Mouse (Mus musculus) hindbrain, embryonic 15.5 days (tissue): Measurements from ENCODE around the gene Rnf2. TPM values are rescaled to one million over a fixed set of nuclear protein-coding genes. Genes with fewer than 3 reads are reported as not detected.

ENCODE experiments used
- ATAC-seq: fragments of 200-750 bp; cut with Nextera tagmentation; 2 replicates; pipeline ENCODE4 v1.8.0; 2017; ENCODE audit warnings: low read depth, moderate number of reproducible peaks, moderate TSS enrichment; ENCODE audit not compliant: low FRiP score
- H3K27ac ChIP-seq: fragments of 300-500 bp; sonication (generic); replicated peaks from 2 replicates; pipeline ENCODE4 v1.5.1; 2015; ENCODE audit warnings: mild to moderate bottlenecking, inconsistent platforms
- H3K27me3 ChIP-seq: fragments of 300-500 bp; sonication (generic); 2 replicates; pipeline ENCODE4 v1.6.1; 2015; ENCODE audit warnings: control low read depth, inconsistent platforms
- H3K36me3 ChIP-seq: fragments of 300-500 bp; sonication (generic); 2 replicates; pipeline ENCODE4 v1.6.1; 2015; ENCODE audit warnings: control low read depth, inconsistent platforms
- H3K4me1 ChIP-seq: fragments of 300-500 bp; sonication (generic); replicated peaks from 2 replicates; pipeline ENCODE4 v1.6.1; 2015; ENCODE audit warnings: control low read depth, inconsistent platforms
- H3K4me2 ChIP-seq: fragments of 300-500 bp; sonication (generic); 2 replicates; pipeline ENCODE4 v1.6.1; 2015; ENCODE audit warnings: moderate library complexity, mild to moderate bottlenecking, inconsistent platforms
- H3K4me3 ChIP-seq: fragments of 300-500 bp; sonication (generic); 2 replicates; pipeline ENCODE4 v1.5.1; 2015; ENCODE audit warnings: mild to moderate bottlenecking, inconsistent platforms
- H3K9ac ChIP-seq: fragments of 300-500 bp; sonication (generic); 2 replicates; pipeline ENCODE4 v1.6.1; 2015; ENCODE audit warnings: inconsistent platforms
- H3K9me3 ChIP-seq: fragments of 300-500 bp; sonication (generic); 2 replicates; pipeline ENCODE4 v1.6.1; 2016; ENCODE audit warnings: control low read depth, inconsistent platforms
- WGBS: fragments of 180-500 bp; shearing (Covaris S2); methylation state at CpG from one replicate; pipeline ENCODE4 v1.1.7; 2015; 5-methylcytosine and 5-hydroxymethylcytosine counted together
- polyA plus RNA-seq: library from polyadenylated mRNA; unstranded; fragments of >200 nt; fragmentation: Nextera tagmentation; extraction: Ambion mirVana; gene quantifications from 2 replicates; pipeline ENCODE4 v1.2.1, GENCODE M21; 2015

Rnf2 gene
- polyA plus RNA-seq: 88.1 and 98.9 TPM in 2 replicates

DNA sequence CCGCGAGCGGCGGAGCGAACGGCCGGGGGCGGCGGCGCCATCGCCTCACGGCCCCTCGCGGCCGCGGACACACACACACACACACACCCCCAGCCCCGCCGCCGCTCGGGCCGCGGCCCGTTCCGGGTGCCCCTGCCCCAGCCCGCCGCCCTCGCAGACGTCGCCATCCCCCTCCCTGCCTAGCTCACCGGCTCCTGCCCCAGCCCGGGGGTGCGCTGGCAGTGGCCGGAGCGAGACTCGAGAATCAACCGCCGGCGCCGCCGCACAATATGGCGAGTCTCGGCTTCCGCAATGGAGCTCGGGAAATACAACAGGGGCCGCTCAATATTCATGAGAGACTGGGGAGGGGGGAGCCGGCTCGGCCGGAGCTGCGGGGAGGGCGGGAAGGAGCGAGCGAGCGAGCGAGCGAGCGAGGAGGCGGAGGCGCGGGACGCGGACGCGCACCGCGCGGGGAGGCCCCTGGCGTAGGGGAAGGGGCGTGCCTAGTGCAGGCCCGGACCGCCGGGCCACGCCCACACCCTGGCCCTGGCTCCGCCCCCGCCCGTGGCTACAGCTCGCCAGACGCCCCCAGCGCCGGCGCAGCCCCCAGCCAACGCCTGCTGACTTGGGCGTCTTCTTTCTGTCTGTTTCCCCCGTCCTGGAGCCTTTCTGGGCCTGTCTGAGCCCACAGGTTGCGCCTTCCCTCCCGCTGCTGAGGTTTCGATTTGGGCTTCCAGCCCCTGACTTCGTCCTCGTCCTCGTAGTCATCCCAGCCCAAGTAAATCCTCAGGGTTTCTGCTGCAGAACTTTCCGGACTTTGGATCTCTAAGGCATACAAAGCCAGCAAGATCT, at the start of gene Rnf2:
Gene Rnf2 (minus strand): TSS at position 425 of the 831 bp plus-strand sequence.
- Histone ChIP-seq H3K9me3 (no peaks in the 10 kb centered on the region), H3K4me3 (peak within 1 kb of the TSS; percentile 88), H3K36me3 (no peaks in the 10 kb centered on the region), H3K4me1 (peaks cover 22% of the 10 kb centered on the region), H3K27me3 (no peaks in the 10 kb centered on the region), H3K27ac (peak within 1 kb of the TSS; percentile 94), H3K4me2 (peak within 1 kb of the TSS; percentile 70), H3K9ac (peak within 1 kb of the TSS; percentile 97)
- under 1% methylated on average over 49 of the region's 90 CpGs for WGBS
- ATAC-seq: peak; percentile 98

DNA sequence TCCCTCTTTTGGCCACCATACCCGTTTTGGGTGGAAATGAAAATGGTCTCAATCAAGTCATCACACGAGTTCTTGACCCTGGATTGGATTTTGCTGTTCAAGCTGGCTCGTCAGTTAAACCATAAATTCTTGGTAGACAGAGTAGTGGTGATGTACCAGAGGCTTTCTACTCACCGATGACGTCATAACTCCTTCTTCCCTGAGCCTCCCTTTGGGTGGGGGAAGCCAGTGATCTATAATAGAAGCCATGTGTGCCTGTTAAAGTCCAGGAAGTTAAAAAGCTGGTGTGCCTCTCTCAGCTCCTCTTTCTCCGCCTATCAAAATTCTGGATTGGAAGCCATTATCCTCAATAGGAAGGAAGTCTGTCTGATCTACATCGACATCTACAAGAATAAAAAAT, 49.0 kb upstream of the Rnf2 start:
- no peaks in the 10 kb centered on the region; the same call in 1 of the 2 replicates for H3K4me1 ChIP-seq
- H3K36me3 ChIP-seq: no peaks in the 10 kb centered on the region
- H3K27me3 ChIP-seq: no peaks in the 10 kb centered on the region
- H3K9me3 ChIP-seq: no peaks in the 10 kb centered on the region
- no peak for ATAC-seq
- no peak overlapping the region for H3K9ac ChIP-seq
- H3K4me2 ChIP-seq: no peak overlapping the region
- no peak overlapping the region for H3K4me3 ChIP-seq
- WGBS: 89% methylated on average over 7 of the region's 7 CpGs
- H3K27ac ChIP-seq: no peak overlapping the region

DNA sequence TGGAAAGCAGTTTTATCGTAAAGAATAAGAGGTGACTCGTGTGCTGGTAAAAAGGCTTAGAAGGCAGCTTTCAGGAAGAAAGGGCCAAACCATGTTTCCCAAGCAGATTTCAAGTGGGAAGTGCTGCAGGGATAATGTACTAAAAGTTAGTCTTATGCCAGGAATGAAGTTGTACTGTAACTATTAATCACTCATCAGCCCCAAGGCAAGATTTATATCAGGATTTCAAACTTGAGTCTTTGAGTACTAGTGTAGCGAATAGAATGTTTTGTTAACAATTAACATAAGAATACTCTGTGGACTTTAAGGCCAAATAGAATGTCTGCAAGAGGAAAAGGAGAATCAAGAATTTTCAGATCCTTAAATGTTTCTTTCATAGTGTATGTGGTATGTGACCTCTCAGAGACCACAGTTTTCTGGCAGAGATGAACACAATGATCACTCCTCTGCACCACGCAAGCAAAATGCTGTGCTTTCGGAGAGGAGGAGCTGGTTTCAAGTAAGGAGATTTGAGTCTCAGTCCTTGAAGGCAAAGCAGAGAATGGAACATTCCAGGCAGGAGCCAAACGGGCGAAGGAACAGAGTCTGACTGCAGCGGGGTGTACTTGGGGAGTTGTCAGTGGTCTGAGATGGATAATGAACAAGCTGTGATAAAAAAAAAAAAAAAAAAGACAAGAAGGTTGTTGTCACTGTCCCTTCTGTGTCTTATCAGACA, 48.3 kb upstream of the Rnf2 start:
- 77% methylated on average over 8 of the region's 8 CpGs for WGBS
- Histone ChIP-seq H3K27ac (no peak overlapping the region), H3K9ac (no peak overlapping the region), H3K9me3 (no peaks in the 10 kb centered on the region), H3K4me3 (no peak overlapping the region), H3K27me3 (no peaks in the 10 kb centered on the region), H3K36me3 (no peaks in the 10 kb centered on the region), H3K4me2 (no peak overlapping the region), H3K4me1 (no peaks in the 10 kb centered on the region; the same call in 1 of the 2 replicates)
- no peak for ATAC-seq

DNA sequence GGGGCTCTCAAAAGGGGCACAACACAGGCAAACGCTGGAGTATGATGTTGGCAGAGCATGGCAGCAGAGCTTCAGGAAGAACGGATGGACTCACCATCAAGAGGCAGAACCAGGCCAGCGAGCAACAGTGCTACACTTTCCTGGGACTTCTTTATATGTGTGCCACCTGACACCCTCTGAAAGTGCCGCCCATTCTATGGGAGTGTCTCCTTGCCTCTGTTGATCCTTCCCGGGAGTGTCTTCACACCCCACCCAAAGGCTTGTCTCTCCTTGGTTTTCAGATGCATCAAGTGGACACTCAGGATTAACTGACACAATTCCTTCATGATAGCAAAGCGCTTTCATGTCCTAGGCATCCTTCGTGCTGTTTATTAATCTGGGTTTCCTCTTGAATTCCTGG, 44.8 kb upstream of the Rnf2 start:
- no peaks in the 10 kb centered on the region for H3K27me3 ChIP-seq
- 85% methylated on average over 7 of the region's 7 CpGs for WGBS
- no peak overlapping the region for H3K27ac ChIP-seq
- H3K4me2 ChIP-seq: no peak overlapping the region
- H3K9ac ChIP-seq: no peak overlapping the region
- H3K4me3 ChIP-seq: no peak overlapping the region
- H3K9me3 ChIP-seq: no peaks in the 10 kb centered on the region
- no peaks in the 10 kb centered on the region for H3K36me3 ChIP-seq
- H3K4me1 ChIP-seq: no peaks in the 10 kb centered on the region
- no peak for ATAC-seq

DNA sequence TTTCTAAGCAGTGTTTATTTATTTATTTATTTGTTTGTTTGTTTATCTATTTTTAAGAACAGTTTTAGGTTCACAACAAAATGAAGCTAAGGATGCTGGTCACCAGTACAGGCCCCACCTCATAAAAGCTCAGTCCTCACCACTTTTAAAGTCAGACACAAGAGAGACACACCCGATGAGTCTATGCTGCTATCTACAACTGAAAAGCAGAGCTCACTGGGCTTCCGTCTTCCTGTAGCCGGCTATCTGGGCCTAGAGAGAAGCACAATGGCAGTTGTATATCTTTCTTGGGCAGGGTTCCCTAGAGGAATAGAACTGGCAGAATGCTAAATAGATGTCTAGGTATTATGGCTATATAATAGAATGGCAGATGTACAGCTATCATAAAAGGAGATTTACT, 43.8 kb upstream of the Rnf2 start:
- Histone ChIP-seq H3K27me3 (no peaks in the 10 kb centered on the region), H3K9me3 (no peaks in the 10 kb centered on the region), H3K4me2 (no peak overlapping the region), H3K4me1 (no peaks in the 10 kb centered on the region), H3K9ac (no peak overlapping the region), H3K4me3 (no peak overlapping the region), H3K27ac (no peak overlapping the region), H3K36me3 (no peaks in the 10 kb centered on the region)
- no peak for ATAC-seq
- 86% methylated on average over 3 of the region's 3 CpGs for WGBS

DNA sequence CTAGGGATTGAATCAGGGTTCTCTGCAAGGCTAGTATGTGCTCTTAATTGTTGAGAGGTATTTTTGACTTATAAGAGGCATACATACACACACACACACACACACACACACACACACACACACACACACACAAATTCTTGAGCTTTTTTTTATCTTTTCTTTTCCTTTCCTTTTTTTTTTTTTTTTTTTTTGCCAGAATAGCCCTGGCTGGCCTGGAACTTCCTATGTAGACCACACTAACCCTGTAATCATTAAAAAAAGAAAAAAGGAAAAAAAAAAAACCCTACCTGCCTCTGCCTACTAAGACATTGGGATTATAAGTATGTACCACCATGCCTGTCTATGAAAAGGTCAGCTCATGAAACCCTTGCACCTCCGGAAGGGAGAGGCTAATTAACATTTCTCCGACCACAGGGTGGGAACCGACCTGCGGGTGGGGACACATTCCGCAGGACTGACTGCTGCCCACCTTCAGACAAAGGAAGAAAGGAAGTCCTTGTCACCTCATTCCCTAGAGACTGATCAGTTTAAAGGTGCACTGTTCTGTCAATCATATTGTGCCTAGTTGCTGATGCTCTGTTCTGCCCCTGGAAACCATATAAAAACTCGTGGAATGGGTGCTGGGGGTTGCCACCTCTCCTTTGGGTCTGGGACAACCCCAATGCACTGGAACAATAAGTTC, 43.2 kb upstream of the Rnf2 start:
- Histone ChIP-seq H3K36me3 (no peaks in the 10 kb centered on the region), H3K9ac (no peak overlapping the region), H3K9me3 (no peaks in the 10 kb centered on the region), H3K4me2 (no peak overlapping the region), H3K27me3 (no peaks in the 10 kb centered on the region), H3K4me1 (no peaks in the 10 kb centered on the region), H3K27ac (no peak overlapping the region), H3K4me3 (no peak overlapping the region)
- no peak for ATAC-seq
- WGBS: 77% methylated on average over 6 of the region's 6 CpGs

DNA sequence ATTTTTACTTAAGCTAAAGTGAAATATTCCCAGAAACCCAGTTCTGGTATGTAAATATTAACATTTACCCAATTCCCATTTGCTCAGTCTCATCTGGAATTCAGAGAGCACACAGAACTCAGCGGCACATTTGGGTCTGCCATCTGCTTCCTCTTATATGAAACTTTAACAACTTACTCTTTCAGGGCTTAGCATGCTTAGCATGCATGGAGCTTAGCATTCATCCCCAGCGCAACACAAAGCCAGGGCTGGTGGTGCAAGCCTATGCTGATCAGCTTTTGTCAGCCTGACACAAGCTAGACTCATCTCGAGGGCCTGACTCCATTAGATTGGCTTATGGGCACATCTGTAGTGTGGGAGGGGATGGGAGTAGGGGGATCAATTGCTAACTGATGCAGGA, 25.9 kb upstream of the Rnf2 start:
- 54% methylated on average over 3 of the region's 3 CpGs for WGBS
- Histone ChIP-seq H3K27me3 (no peaks in the 10 kb centered on the region), H3K27ac (no peak overlapping the region), H3K4me2 (no peak overlapping the region), H3K4me3 (no peak overlapping the region), H3K4me1 (no peaks in the 10 kb centered on the region), H3K9ac (no peak overlapping the region), H3K36me3 (no peaks in the 10 kb centered on the region), H3K9me3 (no peaks in the 10 kb centered on the region)
- no peak for ATAC-seq

DNA sequence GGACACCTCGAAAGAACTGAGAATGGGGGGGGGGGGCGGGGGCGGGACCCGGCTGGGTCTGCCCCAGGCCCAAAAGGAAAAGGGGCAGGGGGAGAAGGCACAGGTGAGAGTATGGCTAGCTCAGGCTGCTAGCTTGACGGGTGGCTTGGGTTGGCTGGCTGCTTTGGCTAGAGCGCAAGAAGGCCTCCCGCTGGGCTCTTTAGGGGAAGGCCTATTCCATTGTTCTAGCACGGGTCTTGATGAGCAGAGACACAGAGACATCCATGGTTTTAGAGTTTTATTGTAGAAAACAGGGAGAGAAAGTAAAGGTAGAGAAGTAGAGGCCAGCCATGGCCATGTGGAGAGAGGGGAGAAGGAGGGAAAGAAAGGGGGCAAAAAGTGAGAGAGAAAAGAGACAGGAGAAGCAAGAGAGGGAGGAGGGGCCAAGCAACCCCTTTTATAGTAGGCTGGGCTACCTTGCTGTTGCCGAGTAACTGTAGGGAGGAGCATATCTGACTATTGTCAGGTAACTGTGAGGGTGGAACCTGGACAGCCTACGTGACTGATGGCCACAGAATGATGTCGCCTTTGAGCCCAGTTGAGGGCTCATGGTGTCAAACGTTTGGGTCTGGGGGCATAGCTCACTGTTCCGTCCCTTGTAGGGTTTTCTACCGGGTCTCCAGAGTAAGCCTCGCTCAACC, 17.0 kb upstream of the Rnf2 start:
- Histone ChIP-seq H3K4me1 (no peaks in the 10 kb centered on the region), H3K36me3 (no peaks in the 10 kb centered on the region), H3K9me3 (no peaks in the 10 kb centered on the region), H3K9ac (no peak overlapping the region), H3K27ac (no peak overlapping the region), H3K4me3 (no peak overlapping the region), H3K27me3 (no peaks in the 10 kb centered on the region), H3K4me2 (no peak overlapping the region)
- 77% methylated on average over 12 of the region's 15 CpGs for WGBS
- no peak for ATAC-seq

DNA sequence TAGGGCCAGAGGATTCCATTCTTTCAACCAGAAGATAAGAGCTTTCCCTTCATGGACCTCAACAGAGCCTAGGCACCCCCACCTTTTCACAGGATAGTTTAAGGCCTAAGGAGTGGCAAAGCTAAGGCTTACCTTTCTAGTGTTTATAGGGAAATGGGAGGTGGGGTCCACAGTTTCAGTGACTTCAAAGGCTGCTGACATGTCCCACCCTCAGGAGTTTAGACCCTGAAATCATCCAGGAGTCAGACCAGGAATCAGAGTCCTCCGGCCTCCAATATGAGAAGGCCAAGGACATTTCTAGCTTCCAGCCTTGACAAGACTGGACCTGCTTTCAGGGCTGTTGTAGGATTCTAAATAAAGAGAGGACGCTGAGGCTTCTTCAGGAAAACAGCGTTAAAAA, 16.1 kb upstream of the Rnf2 start:
- Histone ChIP-seq H3K4me1 (no peaks in the 10 kb centered on the region), H3K9ac (no peak overlapping the region), H3K36me3 (no peaks in the 10 kb centered on the region), H3K4me2 (no peak overlapping the region), H3K9me3 (no peaks in the 10 kb centered on the region), H3K27ac (no peak overlapping the region), H3K4me3 (no peak overlapping the region), H3K27me3 (no peaks in the 10 kb centered on the region)
- ATAC-seq: no peak
- WGBS: 95% methylated on average over 3 of the region's 3 CpGs

DNA sequence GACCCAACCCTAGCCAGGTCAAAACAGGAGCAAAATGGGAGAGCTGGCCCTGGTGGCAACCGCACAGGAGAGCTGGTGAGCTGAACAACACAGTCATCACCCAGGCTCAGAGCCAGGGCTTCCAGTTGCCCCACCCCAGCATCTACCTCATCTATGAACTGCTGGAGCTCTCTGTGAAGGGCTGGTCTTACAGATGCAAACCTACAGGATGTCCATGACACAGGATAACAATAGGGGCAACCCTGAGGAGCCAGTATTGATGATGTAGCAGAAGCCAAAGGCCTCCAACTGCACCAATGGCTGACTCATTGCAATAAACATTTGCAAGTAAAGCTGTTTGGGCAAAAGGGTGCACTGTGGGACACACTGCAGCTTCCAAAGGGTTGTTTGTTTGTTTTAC, 15.0 kb upstream of the Rnf2 start:
- H3K4me1 ChIP-seq: no peaks in the 10 kb centered on the region
- no peak overlapping the region for H3K27ac ChIP-seq
- WGBS: 86% methylated on average over 1 of the region's 1 CpGs
- H3K9me3 ChIP-seq: no peaks in the 10 kb centered on the region
- H3K4me3 ChIP-seq: no peak overlapping the region
- no peak overlapping the region for H3K9ac ChIP-seq
- no peaks in the 10 kb centered on the region for H3K36me3 ChIP-seq
- no peak for ATAC-seq
- no peak overlapping the region for H3K4me2 ChIP-seq
- no peaks in the 10 kb centered on the region for H3K27me3 ChIP-seq

DNA sequence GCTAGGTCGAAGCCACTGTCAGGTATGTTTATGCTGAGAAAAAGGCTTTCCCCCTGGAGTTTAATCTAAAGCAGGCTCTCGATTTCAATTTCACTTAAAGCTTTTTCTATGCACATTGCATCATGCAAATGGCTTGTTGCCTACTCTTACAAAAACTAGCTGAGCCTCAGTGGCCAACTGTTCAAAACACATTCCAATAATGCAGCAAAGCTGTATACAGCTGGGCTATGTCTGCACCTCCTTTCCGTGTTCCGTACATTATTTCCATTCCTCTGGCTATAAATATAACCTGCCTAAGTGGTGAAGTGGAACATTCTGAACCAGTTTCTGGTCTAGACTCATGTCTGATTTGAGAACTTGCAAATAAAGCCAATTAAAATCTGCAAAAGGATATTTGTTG, 13.4 kb upstream of the Rnf2 start:
- no peaks in the 10 kb centered on the region for H3K36me3 ChIP-seq
- no peak overlapping the region for H3K27ac ChIP-seq
- no peak for ATAC-seq
- H3K27me3 ChIP-seq: no peaks in the 10 kb centered on the region
- H3K9ac ChIP-seq: no peak overlapping the region
- H3K4me1 ChIP-seq: no peaks in the 10 kb centered on the region
- no peaks in the 10 kb centered on the region for H3K9me3 ChIP-seq
- H3K4me2 ChIP-seq: no peak overlapping the region
- WGBS: 92% methylated on average over 4 of the region's 4 CpGs
- H3K4me3 ChIP-seq: no peak overlapping the region

DNA sequence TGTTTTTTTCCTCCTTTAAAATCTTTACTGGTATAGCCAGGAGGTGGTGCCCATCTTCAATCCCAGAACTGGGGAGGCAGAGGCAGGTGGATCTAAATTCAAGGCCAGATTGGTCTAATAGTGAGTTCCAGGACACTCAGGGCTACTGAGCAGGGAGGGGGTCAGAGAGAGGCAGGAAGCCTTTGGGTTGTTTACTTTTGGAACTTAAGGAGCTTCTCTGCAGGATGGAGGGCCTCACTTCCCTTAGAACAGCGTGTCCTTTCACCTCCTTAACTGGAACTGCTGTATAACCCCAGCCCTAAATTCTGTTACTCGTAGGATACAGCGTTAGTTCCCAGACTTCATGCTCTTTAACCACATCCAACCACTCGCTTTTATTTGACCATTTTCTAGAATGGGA, 10.1 kb upstream of the Rnf2 start:
- H3K27ac ChIP-seq: no peak overlapping the region
- no peak overlapping the region for H3K4me2 ChIP-seq
- 66% methylated on average over 4 of the region's 4 CpGs for WGBS
- H3K9me3 ChIP-seq: no peaks in the 10 kb centered on the region
- H3K36me3 ChIP-seq: no peaks in the 10 kb centered on the region
- H3K4me1 ChIP-seq: no peaks in the 10 kb centered on the region
- ATAC-seq: no peak
- H3K4me3 ChIP-seq: no peak overlapping the region
- H3K27me3 ChIP-seq: no peaks in the 10 kb centered on the region
- no peak overlapping the region for H3K9ac ChIP-seq
